Mouse (Mus musculus) E14TG2a.4 (cell line): ENCODE measurements at regions not wholly inside any gene's neighbourhood (a gene's known extent, or its start where the extent isn't known, plus 50 kb on each side); places are given as distances from the start of the nearest gene placed in this dataset.

Experiments
- CTCF ChIP-seq: conservative IDR thresholded peaks from 2 replicates; pipeline ENCODE4 v1.5.1; 2014; ENCODE audit warnings: low read length
- POU5F1 ChIP-seq: IDR thresholded peaks from 2 replicates; pipeline ENCODE4 v1.6.1; 2014; ENCODE audit warnings: low read length, borderline replicate concordance

- TF ChIP-seq CTCF (no peak), POU5F1 (no peak)
Observed at GRCm38 (mm10) chr1:189581427-189581826, 106.5 kb downstream of the Cenpf start.
